Mouse (Mus musculus): ENCODE data around the gene Egf. TPM values are rescaled to one million over a fixed set of nuclear protein-coding genes. Genes with fewer than 3 reads are reported as not detected.
A peak's percentile ranks its signal among the peaks of the same experiment; 100 is the strongest.

Gene Egf
- polyA plus RNA-seq, 2 experiments, result 1.9 to 3.7 TPM

- H3K9me3 ChIP-seq (ENCODE audit: control insufficient read depth, low read length), result no peaks in the 10 kb centered on the region
- peak; percentile 78 for ATAC-seq (ENCODE audit: low FRiP score, low read depth)
- no peak overlapping the region for H3K9ac ChIP-seq (ENCODE audit: low read depth, low read length, severe bottlenecking)
- 43% methylated on average over 8 of the region's 8 CpGs for WGBS
- H3K36me3 ChIP-seq (ENCODE audit: control insufficient read depth, insufficient read depth, low read length), result no peaks in the 10 kb centered on the region
- peaks cover 31% of the 10 kb centered on the region for H3K4me1 ChIP-seq (ENCODE audit: control insufficient read depth, insufficient read depth, low read length)
- H3K27me3 ChIP-seq (ENCODE audit: control insufficient read depth, insufficient read depth, low read length), result no peaks in the 10 kb centered on the region
- no peak overlapping the region for H3K4me2 ChIP-seq (replicated peaks; ENCODE audit: low read depth, low read length, severe bottlenecking)
- H3K4me3 ChIP-seq (replicated peaks; ENCODE audit: low read length), result no peak overlapping the region
- no peak for TF ChIP-seq POLR2A (IDR thresholded peaks at IDR 0.05; ENCODE audit: borderline replicate concordance, extremely low read depth, insufficient read depth, insufficient read length)
- no peak overlapping the region for H3K27ac ChIP-seq (replicated peaks; ENCODE audit: low read depth, low read length)
- DNase-seq (ENCODE audit: low spot score), result peak; percentile 75
Measured at GRCm38 (mm10) chr3:129649586-129650292, 105.4 kb downstream of the Egf start.

- H3K27ac ChIP-seq (replicated peaks; ENCODE audit: low read depth, low read length), result no peak overlapping the region
- TF ChIP-seq POLR2A (IDR thresholded peaks at IDR 0.05; ENCODE audit: borderline replicate concordance, extremely low read depth, insufficient read depth, insufficient read length), result no peak
- H3K4me1 ChIP-seq (ENCODE audit: control insufficient read depth, insufficient read depth, low read length), result peaks cover 31% of the 10 kb centered on the region
- WGBS, result 79% methylated on average over 5 of the region's 5 CpGs
- DNase-seq (ENCODE audit: low spot score), result no peak
- H3K36me3 ChIP-seq (ENCODE audit: control insufficient read depth, insufficient read depth, low read length), result no peaks in the 10 kb centered on the region
- H3K9me3 ChIP-seq (ENCODE audit: control insufficient read depth, low read length), result no peaks in the 10 kb centered on the region
- no peak overlapping the region for H3K4me3 ChIP-seq (replicated peaks; ENCODE audit: low read length)
- no peak overlapping the region for H3K4me2 ChIP-seq (replicated peaks; ENCODE audit: low read depth, low read length, severe bottlenecking)
- no peak for ATAC-seq (ENCODE audit: low FRiP score, low read depth)
- no peaks in the 10 kb centered on the region for H3K27me3 ChIP-seq (ENCODE audit: control insufficient read depth, insufficient read depth, low read length)
- no peak overlapping the region for H3K9ac ChIP-seq (ENCODE audit: low read depth, low read length, severe bottlenecking)
Measured at GRCm38 (mm10) chr3:129648598-129648997, 106.5 kb downstream of the Egf start.

GRCm38 (mm10) chr3:129647312-129647711 is 107.8 kb downstream of the Egf start:
- DNase-seq (ENCODE audit: low spot score) (no peak), ATAC-seq (ENCODE audit: low FRiP score, low read depth) (peak; percentile 33; the same call in 1 of the 2 replicates)
- Histone ChIP-seq H3K27me3 (ENCODE audit: control insufficient read depth, insufficient read depth, low read length) (no peaks in the 10 kb centered on the region), H3K36me3 (ENCODE audit: control insufficient read depth, insufficient read depth, low read length) (no peaks in the 10 kb centered on the region), H3K9ac (ENCODE audit: low read depth, low read length, severe bottlenecking) (no peak overlapping the region), H3K4me3 (replicated peaks; ENCODE audit: low read length) (no peak overlapping the region), H3K9me3 (ENCODE audit: control insufficient read depth, low read length) (no peaks in the 10 kb centered on the region), H3K4me1 (ENCODE audit: control insufficient read depth, insufficient read depth, low read length) (peaks cover 31% of the 10 kb centered on the region), H3K4me2 (replicated peaks; ENCODE audit: low read depth, low read length, severe bottlenecking) (0 out of 2 replicates have a peak overlapping the region, but pooled peaks have one; percentile 9), H3K27ac (replicated peaks; ENCODE audit: low read depth, low read length) (no peak overlapping the region; the same call in 1 of the 2 replicates)
- no peak for TF ChIP-seq POLR2A (IDR thresholded peaks at IDR 0.05; ENCODE audit: borderline replicate concordance, extremely low read depth, insufficient read depth, insufficient read length)
- WGBS, result 52% methylated on average over 10 of the region's 10 CpGs

GRCm38 (mm10) chr3:129646781-129647180 is 108.3 kb downstream of the Egf start:
- no peaks in the 10 kb centered on the region for H3K9me3 ChIP-seq (ENCODE audit: control insufficient read depth, low read length)
- H3K4me2 ChIP-seq (replicated peaks; ENCODE audit: low read depth, low read length, severe bottlenecking), result no peak overlapping the region
- no peak for ATAC-seq (ENCODE audit: low FRiP score, low read depth)
- peaks cover 31% of the 10 kb centered on the region for H3K4me1 ChIP-seq (ENCODE audit: control insufficient read depth, insufficient read depth, low read length)
- no peak overlapping the region; the same call in 1 of the 2 replicates for H3K27ac ChIP-seq (replicated peaks; ENCODE audit: low read depth, low read length)
- WGBS, result 50% methylated on average over 5 of the region's 5 CpGs
- TF ChIP-seq POLR2A (IDR thresholded peaks at IDR 0.05; ENCODE audit: borderline replicate concordance, extremely low read depth, insufficient read depth, insufficient read length), result no peak
- H3K4me3 ChIP-seq (replicated peaks; ENCODE audit: low read length), result no peak overlapping the region
- DNase-seq (ENCODE audit: low spot score), result peak; percentile 74
- no peak overlapping the region for H3K9ac ChIP-seq (ENCODE audit: low read depth, low read length, severe bottlenecking)
- H3K27me3 ChIP-seq (ENCODE audit: control insufficient read depth, insufficient read depth, low read length), result no peaks in the 10 kb centered on the region
- no peaks in the 10 kb centered on the region for H3K36me3 ChIP-seq (ENCODE audit: control insufficient read depth, insufficient read depth, low read length)

GRCm38 (mm10) chr3:129645409-129645808 is 109.7 kb downstream of the Egf start:
- Histone ChIP-seq H3K9me3 (ENCODE audit: control insufficient read depth, low read length) (no peaks in the 10 kb centered on the region), H3K27ac (replicated peaks; ENCODE audit: low read depth, low read length) (no peak overlapping the region), H3K4me3 (replicated peaks; ENCODE audit: low read length) (no peak overlapping the region), H3K4me1 (ENCODE audit: control insufficient read depth, insufficient read depth, low read length) (peaks cover 36% of the 10 kb centered on the region), H3K27me3 (ENCODE audit: control insufficient read depth, insufficient read depth, low read length) (no peaks in the 10 kb centered on the region), H3K9ac (ENCODE audit: low read depth, low read length, severe bottlenecking) (no peak overlapping the region), H3K4me2 (replicated peaks; ENCODE audit: low read depth, low read length, severe bottlenecking) (no peak overlapping the region), H3K36me3 (ENCODE audit: control insufficient read depth, insufficient read depth, low read length) (no peaks in the 10 kb centered on the region)
- TF ChIP-seq POLR2A (IDR thresholded peaks at IDR 0.05; ENCODE audit: borderline replicate concordance, extremely low read depth, insufficient read depth, insufficient read length), result no peak
- WGBS, result 46% methylated on average over 3 of the region's 3 CpGs
- DNase-seq (ENCODE audit: low spot score), result peak; percentile 32
- no peak for ATAC-seq (ENCODE audit: low FRiP score, low read depth)
